Mouse (Mus musculus) cortical plate, adult 2 months (tissue): Measurements from ENCODE around the gene Taldo1.

ENCODE experiments used
- CTCF ChIP-seq: fragments of 200-500 bp; IDR thresholded peaks from 2 replicates; pipeline ENCODE4 v1.5.1; 2011; ENCODE audit warnings: mild to moderate bottlenecking, control low read depth, low read length; ENCODE audit not compliant: insufficient read depth; ENCODE audit errors: extremely low read depth
- POLR2A ChIP-seq: fragments of 200-500 bp; IDR thresholded peaks from 2 replicates; pipeline ENCODE4 v1.6.1; 2011; ENCODE audit warnings: mild to moderate bottlenecking, low read length, control low read depth; ENCODE audit not compliant: insufficient read depth; ENCODE audit errors: extremely low read depth

GRCm38 (mm10) chr7:141437178-141438120 is 45.5 kb downstream of the Taldo1 start, which contains the start of gene Slc25a22:
- TF ChIP-seq CTCF, result peak; percentile 53
- peak; percentile 72 for TF ChIP-seq POLR2A
